Mouse (Mus musculus): ENCODE data around the gene Etv2.

DNA sequence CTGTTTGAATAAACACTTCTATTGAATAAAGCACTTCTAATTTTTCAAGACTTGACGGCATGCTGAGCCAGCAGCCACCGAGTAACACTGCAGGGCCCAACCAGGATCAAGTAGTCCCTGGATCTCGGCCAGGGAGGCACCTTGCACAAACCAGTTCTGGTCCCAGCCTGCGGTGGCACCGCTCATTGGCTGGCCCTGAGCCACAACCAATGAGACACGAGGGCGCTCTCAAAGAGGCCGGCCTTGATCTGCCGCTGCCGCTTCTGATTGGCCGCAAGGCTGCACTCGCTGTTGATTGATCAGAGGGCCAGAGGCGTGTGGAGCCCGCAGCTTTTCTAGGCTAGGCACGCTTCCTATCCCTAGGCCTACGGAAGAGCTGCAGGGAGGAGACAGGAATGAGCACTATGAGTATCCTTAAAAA lies 35.7 kb downstream of the Etv2 start:
- no peak for TF ChIP-seq CTCF (conservative IDR thresholded peaks at IDR 0.05; ENCODE audit: low read length)
- TF ChIP-seq POU5F1 (IDR thresholded peaks at IDR 0.05; ENCODE audit: borderline replicate concordance, low read length) = no peak
- no peak for TF ChIP-seq NANOG (IDR thresholded peaks at IDR 0.05; ENCODE audit: borderline replicate concordance, low read length)
